Mouse (Mus musculus) C2C12 (cell line): ENCODE data around the gene Gpd1. TPM values are rescaled to one million over a fixed set of nuclear protein-coding genes. Genes with fewer than 3 reads are reported as not detected.

Experiments
- H3K27me3 ChIP-seq: one replicate; pipeline ENCODE4 v1.6.1; 2011; ENCODE audit not compliant: control insufficient read depth, insufficient read depth, insufficient read length
- H3K36me3 ChIP-seq: one replicate; pipeline ENCODE4 v1.6.1; 2011; ENCODE audit not compliant: control insufficient read depth, insufficient read depth
- H3K4me3 ChIP-seq: one replicate; pipeline ENCODE4 v1.5.1; 2011; ENCODE audit warnings: mild to moderate bottlenecking, control low read depth; ENCODE audit not compliant: poor library complexity, insufficient read depth, severe bottlenecking
- H3K79me2 ChIP-seq: one replicate; pipeline ENCODE4 v1.6.1; 2011; ENCODE audit not compliant: control insufficient read depth, insufficient read depth
- H3K79me3 ChIP-seq: one replicate; pipeline ENCODE4 v1.6.1; 2011; ENCODE audit warnings: low read depth, control low read depth
- H3ac ChIP-seq: one replicate; pipeline ENCODE3; 2011; ENCODE audit warnings: low read depth; ENCODE audit not compliant: control insufficient read depth, insufficient read length
- CEBPB ChIP-seq: IDR thresholded peaks from one replicate; pipeline ENCODE4 v1.6.1; 2011; ENCODE audit warnings: low read depth, mild to moderate bottlenecking, control low read depth, moderate library complexity
- CTCF ChIP-seq: IDR thresholded peaks from one replicate; pipeline ENCODE4 v1.5.1; 2011; ENCODE audit not compliant: control insufficient read depth, insufficient read depth, insufficient read length
- FOSL1 ChIP-seq: IDR thresholded peaks from one replicate; pipeline ENCODE4 v1.8.0; 2011; ENCODE audit warnings: mild to moderate bottlenecking, low read length; ENCODE audit not compliant: poor library complexity, insufficient read depth, severe bottlenecking
- MAX ChIP-seq: IDR thresholded peaks from one replicate; pipeline ENCODE4 v1.6.1; 2011; ENCODE audit warnings: mild to moderate bottlenecking, control low read depth
- MYOD1 ChIP-seq: IDR thresholded peaks from one replicate; pipeline ENCODE4 v1.6.1; 2011; ENCODE audit warnings: low read depth; ENCODE audit not compliant: control insufficient read depth, insufficient read length
- MYOG ChIP-seq: IDR thresholded peaks from one replicate; pipeline ENCODE4 v1.6.1; 2011; ENCODE audit not compliant: control insufficient read depth, insufficient read length; ENCODE audit errors: extremely low read depth
- USF1 ChIP-seq: IDR thresholded peaks from one replicate; pipeline ENCODE4 v1.6.1; 2011; ENCODE audit warnings: low read depth, mild to moderate bottlenecking, control low read depth, moderate library complexity
- polyA plus RNA-seq: library from polyadenylated mRNA; unstranded; fragments of >200 nt; fragmentation: generic; extraction: Trizol; gene quantifications from one replicate; pipeline ENCODE4 v1.2.1, GENCODE M21; 2012; ENCODE audit warnings: missing spikeins

The Gpd1 gene
- polyA plus RNA-seq, 1 experiment, result 0.64 TPM

GRCm38 (mm10) chr15:99727525-99727924 is 10.2 kb downstream of the Gpd1 start:
- H3K79me2 ChIP-seq, result peaks cover 32% of the 10 kb centered on the region
- peaks cover 33% of the 10 kb centered on the region for H3K36me3 ChIP-seq
- no peak overlapping the region for H3K4me3 ChIP-seq
- no peak overlapping the region for H3ac ChIP-seq
- H3K27me3 ChIP-seq, result no peaks in the 10 kb centered on the region
- TF ChIP-seq MYOD1 (no peak), USF1 (no peak), MYOG (no peak), MAX (no peak), FOSL1 (no peak), CTCF (no peak), CEBPB (no peak)
- H3K79me3 ChIP-seq, result peaks cover 20% of the 10 kb centered on the region

DNA sequence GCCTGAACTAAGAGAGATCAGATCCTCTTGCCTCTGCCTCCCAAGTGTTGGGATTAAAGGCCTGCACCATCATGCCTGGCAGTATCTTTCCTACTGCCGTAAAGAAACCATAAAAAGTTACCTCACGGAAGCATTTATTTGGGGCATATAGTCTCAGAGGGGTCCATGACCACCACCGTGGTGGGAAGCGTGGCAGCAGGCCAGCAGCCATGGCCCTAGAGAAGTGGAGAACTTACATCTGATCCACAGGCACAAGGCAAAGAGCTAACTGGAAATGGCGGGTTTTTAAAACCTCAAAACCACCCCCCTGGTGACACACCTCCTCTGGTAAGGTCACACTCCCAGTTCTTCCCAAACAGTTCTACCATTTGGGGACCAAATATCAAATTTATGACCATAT is 10.9 kb downstream of the Gpd1 start:
- no peak for TF ChIP-seq MAX
- no peak for TF ChIP-seq MYOD1
- Histone ChIP-seq H3K79me2 (peaks cover 32% of the 10 kb centered on the region), H3K79me3 (peaks cover 20% of the 10 kb centered on the region), H3K27me3 (no peaks in the 10 kb centered on the region), H3ac (no peak overlapping the region), H3K4me3 (no peak overlapping the region), H3K36me3 (peaks cover 39% of the 10 kb centered on the region)

GRCm38 (mm10) chr15:99729056-99729783 is 11.9 kb downstream of the Gpd1 start:
- H3K79me3 ChIP-seq, result peaks cover 20% of the 10 kb centered on the region
- H3ac ChIP-seq, result no peak overlapping the region
- H3K27me3 ChIP-seq, result no peaks in the 10 kb centered on the region
- peaks cover 32% of the 10 kb centered on the region for H3K79me2 ChIP-seq
- TF ChIP-seq CEBPB (no peak), MYOG (no peak), MAX (no peak), CTCF (no peak), USF1 (no peak), MYOD1 (no peak), FOSL1 (no peak)
- no peak overlapping the region for H3K4me3 ChIP-seq
- H3K36me3 ChIP-seq, result peaks cover 48% of the 10 kb centered on the region

DNA sequence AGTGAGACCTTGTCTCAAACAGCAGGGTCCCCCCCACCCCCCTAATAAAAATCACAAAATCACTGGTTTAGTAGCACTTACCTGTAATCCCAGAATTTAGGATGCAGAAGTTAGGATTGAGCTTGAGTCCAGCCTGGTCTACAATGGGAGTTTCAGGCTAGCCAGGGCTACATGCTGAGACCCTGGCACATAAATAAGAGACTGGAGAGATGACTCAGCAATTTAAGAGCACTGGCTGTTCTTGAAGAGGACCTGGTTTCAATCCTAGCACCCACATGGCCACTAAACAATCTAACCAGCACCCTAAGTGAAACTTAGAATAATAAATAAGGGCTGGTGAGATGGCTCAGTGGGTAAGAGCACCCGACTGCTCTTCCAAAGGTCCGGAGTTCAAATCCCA is 13.9 kb downstream of the Gpd1 start:
- TF ChIP-seq MAX, result no peak
- no peak for TF ChIP-seq MYOD1
- no peak for TF ChIP-seq MYOG
- TF ChIP-seq CTCF, result no peak
- TF ChIP-seq USF1, result no peak
- no peak for TF ChIP-seq FOSL1
- no peak for TF ChIP-seq CEBPB

GRCm38 (mm10) chr15:99731678-99732077 is 14.4 kb downstream of the Gpd1 start:
- Histone ChIP-seq H3K79me3 (peaks cover 12% of the 10 kb centered on the region), H3K4me3 (no peak overlapping the region), H3K27me3 (no peaks in the 10 kb centered on the region), H3K79me2 (peaks cover 23% of the 10 kb centered on the region), H3ac (no peak overlapping the region), H3K36me3 (peaks cover 72% of the 10 kb centered on the region)
- TF ChIP-seq CTCF (no peak), MAX (no peak), FOSL1 (no peak), MYOD1 (no peak), USF1 (no peak), CEBPB (no peak), MYOG (no peak)

More for the DNA sequence above, 13.9 kb downstream of the Gpd1 start:
- no peaks in the 10 kb centered on the region for H3K27me3 ChIP-seq
- H3K79me2 ChIP-seq, result peaks cover 28% of the 10 kb centered on the region
- H3K4me3 ChIP-seq, result no peak overlapping the region
- H3K36me3 ChIP-seq, result peaks cover 67% of the 10 kb centered on the region
- peaks cover 17% of the 10 kb centered on the region for H3K79me3 ChIP-seq
- H3ac ChIP-seq, result no peak overlapping the region

DNA sequence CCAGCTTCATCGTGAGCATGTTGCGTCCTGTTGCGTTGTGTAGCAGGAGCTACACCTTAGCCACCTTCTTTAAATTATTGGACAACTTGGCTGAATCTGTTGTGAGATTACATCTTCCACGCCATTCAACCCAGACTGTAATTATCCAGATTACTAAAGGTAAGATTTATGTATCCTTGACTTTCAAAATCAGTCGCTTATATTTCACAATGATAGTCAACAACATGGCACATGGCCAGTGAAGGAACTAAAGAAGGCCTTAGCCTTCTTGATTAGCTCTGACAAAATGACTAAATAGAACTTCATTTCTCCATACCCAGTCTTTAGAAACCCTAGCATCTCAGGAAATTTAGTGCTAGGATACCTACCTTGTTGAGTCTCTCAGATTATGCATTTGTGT is 15.9 kb downstream of the Gpd1 start:
- peaks cover 8% of the 10 kb centered on the region for H3K79me2 ChIP-seq
- H3K27me3 ChIP-seq, result no peaks in the 10 kb centered on the region
- no peak overlapping the region for H3K4me3 ChIP-seq
- no peak for TF ChIP-seq FOSL1
- no peak for TF ChIP-seq MYOD1
- no peak for TF ChIP-seq USF1
- TF ChIP-seq CEBPB, result no peak
- TF ChIP-seq MAX, result no peak
- no peak for TF ChIP-seq CTCF
- no peak for TF ChIP-seq MYOG
- H3K79me3 ChIP-seq, result no peaks in the 10 kb centered on the region
- peaks cover 77% of the 10 kb centered on the region for H3K36me3 ChIP-seq
- H3ac ChIP-seq, result no peak overlapping the region
